20 mouse cellular contexts compared by ENCODE assay signal in the genomic region with DNA sequence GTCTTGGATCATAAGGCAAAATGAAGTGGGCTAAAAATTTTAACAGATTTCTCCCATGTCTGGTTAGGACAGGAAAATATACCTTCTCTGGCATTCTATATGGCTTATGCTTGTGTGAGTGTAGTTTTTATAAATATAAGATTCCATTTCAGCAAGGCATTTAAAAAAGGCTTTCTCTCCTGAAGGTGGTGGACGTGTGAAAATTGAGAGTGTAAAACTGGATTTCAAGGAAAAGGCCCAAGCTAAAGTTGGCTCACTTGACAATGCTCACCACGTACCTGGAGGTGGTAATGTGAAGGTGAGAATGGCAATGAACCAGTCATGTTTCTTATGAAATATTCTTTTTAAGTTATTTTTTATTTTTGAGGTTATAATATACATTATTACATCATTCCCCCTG. TPM values are rescaled to one million over a fixed set of nuclear protein-coding genes. Genes with fewer than 3 reads are reported as not detected.
"Had no signal": no experiment of that assay in that cellular context is flagged by ENCODE, and none has a peak within 500 bp of the region (broad histone marks: within the 10 kb centered on the region; RNA-seq: fewer than 3 reads in every experiment).

No protein-coding gene starts in this region.

- ATAC-seq: liver, embryonic 12.5 days; liver, postnatal 0 days; lung, postnatal 0 days; midbrain, embryonic 13.5 days; midbrain, embryonic 15.5 days; midbrain, embryonic 16.5 days had no signal

- DNase-seq: left cerebral cortex, postnatal 4 days; liver; liver, embryonic 13.5 days; liver, postnatal 0 days; lung, adult 18-20 months; lung, adult 2 months; lung, embryonic 14.5 days; lung, postnatal 10 days; lung, postnatal 14 days; lung, postnatal 36 days; lung, postnatal 4 days; midbrain, embryonic 14.5 days had no signal

RNA-seq across cellular contexts. Expression of a gene that starts 30.1 kb away (rescaled TPM):
- total RNA-seq: megakaryocyte, adult 5-6 weeks; megakaryocyte-erythroid progenitor cell, adult 5-6 weeks; monocyte, adult 5-6 weeks had no signal
